Mouse (Mus musculus): ENCODE results near the gene Mtus2. TPM values are rescaled to one million over a fixed set of nuclear protein-coding genes. Genes with fewer than 3 reads are reported as not detected.
A peak's percentile ranks its signal among the peaks of the same experiment; 100 is the strongest.

Mtus2 gene
- polyA plus RNA-seq (2015; fragmentation: Nextera tagmentation; extraction: Ambion mirVana): 14.0 and 15.8 TPM in 2 replicates

- Histone ChIP-seq H3K9me3 (ENCODE audit: control insufficient read depth) (no peaks in the 10 kb centered on the region), H3K4me1 (replicated peaks; ENCODE audit: control insufficient read depth, insufficient read depth, low read length) (0 out of 2 replicates have a peak, but pooled peaks cover 3% of the 10 kb centered on the region), H3K27ac (ENCODE audit: low read depth, low read length) (no peak within 1 kb of the TSS), H3K36me3 (ENCODE audit: control insufficient read depth, insufficient read depth) (no peaks in the 10 kb centered on the region), H3K9ac (ENCODE audit: low read depth, low read length) (0 out of 2 replicates have a peak within 1 kb of the TSS, but pooled peaks have one; percentile 38), H3K27me3 (replicated peaks; ENCODE audit: control insufficient read depth, insufficient read depth, low read length) (peaks cover 28% of the 10 kb centered on the region), H3K4me2 (replicated peaks; ENCODE audit: low read depth) (peak within 1 kb of the TSS; percentile 83), H3K4me3 (ENCODE audit: low read depth, low read length) (peak within 1 kb of the TSS; percentile 50)
- WGBS: under 1% methylated on average over 52 of the region's 55 CpGs
- peak; percentile 96 for TF ChIP-seq CTCF (IDR thresholded peaks at IDR 0.05; ENCODE audit: low read depth)
- ATAC-seq: peak; percentile 65; the same call in 1 of the 2 replicates
Observed at GRCm38 (mm10) chr5:147956821-147957564, at the start of gene Mtus2. Mtus2 (plus strand) TSS chr5:147957320.

- H3K27ac ChIP-seq (ENCODE audit: low read depth, low read length): peak overlapping the region; percentile 47; the same call in 1 of the 2 replicates
- H3K9me3 ChIP-seq (ENCODE audit: control insufficient read depth): no peaks in the 10 kb centered on the region
- peak; percentile 86 for ATAC-seq
- H3K4me2 ChIP-seq (replicated peaks; ENCODE audit: low read depth): no peak overlapping the region; the same call in 1 of the 2 replicates
- no peaks in the 10 kb centered on the region for H3K27me3 ChIP-seq (replicated peaks; ENCODE audit: control insufficient read depth, insufficient read depth, low read length)
- no peak for TF ChIP-seq CTCF (IDR thresholded peaks at IDR 0.05; ENCODE audit: low read depth)
- no peaks in the 10 kb centered on the region for H3K4me1 ChIP-seq (replicated peaks; ENCODE audit: control insufficient read depth, insufficient read depth, low read length)
- WGBS: 48% methylated on average over 8 of the region's 8 CpGs
- no peaks in the 10 kb centered on the region for H3K36me3 ChIP-seq (ENCODE audit: control insufficient read depth, insufficient read depth)
- no peak overlapping the region for H3K9ac ChIP-seq (ENCODE audit: low read depth, low read length)
- H3K4me3 ChIP-seq (ENCODE audit: low read depth, low read length): no peak overlapping the region
Observed at GRCm38 (mm10) chr5:147907851-147908250, 49.3 kb upstream of the Mtus2 start.

GRCm38 (mm10) chr5:147910807-147911509 is 46.2 kb upstream of the Mtus2 start:
- no peaks in the 10 kb centered on the region for H3K9me3 ChIP-seq (ENCODE audit: control insufficient read depth)
- peak; percentile 58 for TF ChIP-seq CTCF (IDR thresholded peaks at IDR 0.05; ENCODE audit: low read depth)
- H3K27me3 ChIP-seq (replicated peaks; ENCODE audit: control insufficient read depth, insufficient read depth, low read length): no peaks in the 10 kb centered on the region
- peak overlapping the region; percentile 62; the same call in 1 of the 2 replicates for H3K27ac ChIP-seq (ENCODE audit: low read depth, low read length)
- no peak overlapping the region for H3K4me3 ChIP-seq (ENCODE audit: low read depth, low read length)
- H3K4me2 ChIP-seq (replicated peaks; ENCODE audit: low read depth): 0 out of 2 replicates have a peak overlapping the region, but pooled peaks have one; percentile 4
- 50% methylated on average over 12 of the region's 12 CpGs for WGBS
- H3K9ac ChIP-seq (ENCODE audit: low read depth, low read length): no peak overlapping the region
- ATAC-seq: peak; percentile 76
- no peaks in the 10 kb centered on the region for H3K36me3 ChIP-seq (ENCODE audit: control insufficient read depth, insufficient read depth)
- no peaks in the 10 kb centered on the region; the same call in 1 of the 2 replicates for H3K4me1 ChIP-seq (replicated peaks; ENCODE audit: control insufficient read depth, insufficient read depth, low read length)

GRCm38 (mm10) chr5:147911744-147912143 is 45.4 kb upstream of the Mtus2 start:
- 62% methylated on average over 5 of the region's 5 CpGs for WGBS
- Histone ChIP-seq H3K4me1 (replicated peaks; ENCODE audit: control insufficient read depth, insufficient read depth, low read length) (no peaks in the 10 kb centered on the region; the same call in 1 of the 2 replicates), H3K9ac (ENCODE audit: low read depth, low read length) (no peak overlapping the region), H3K4me2 (replicated peaks; ENCODE audit: low read depth) (no peak overlapping the region), H3K36me3 (ENCODE audit: control insufficient read depth, insufficient read depth) (no peaks in the 10 kb centered on the region), H3K27me3 (replicated peaks; ENCODE audit: control insufficient read depth, insufficient read depth, low read length) (no peaks in the 10 kb centered on the region), H3K4me3 (ENCODE audit: low read depth, low read length) (no peak overlapping the region), H3K9me3 (ENCODE audit: control insufficient read depth) (no peaks in the 10 kb centered on the region), H3K27ac (ENCODE audit: low read depth, low read length) (peak overlapping the region; percentile 62)
- ATAC-seq: no peak
- no peak for TF ChIP-seq CTCF (IDR thresholded peaks at IDR 0.05; ENCODE audit: low read depth)

GRCm38 (mm10) chr5:147913241-147913842 is 43.8 kb upstream of the Mtus2 start:
- Histone ChIP-seq H3K4me3 (ENCODE audit: low read depth, low read length) (no peak overlapping the region), H3K4me2 (replicated peaks; ENCODE audit: low read depth) (peak overlapping the region; percentile 21; the same call in 1 of the 2 replicates), H3K9ac (ENCODE audit: low read depth, low read length) (no peak overlapping the region), H3K4me1 (replicated peaks; ENCODE audit: control insufficient read depth, insufficient read depth, low read length) (no peaks in the 10 kb centered on the region; the same call in 1 of the 2 replicates), H3K27me3 (replicated peaks; ENCODE audit: control insufficient read depth, insufficient read depth, low read length) (no peaks in the 10 kb centered on the region), H3K9me3 (ENCODE audit: control insufficient read depth) (no peaks in the 10 kb centered on the region), H3K36me3 (ENCODE audit: control insufficient read depth, insufficient read depth) (no peaks in the 10 kb centered on the region), H3K27ac (ENCODE audit: low read depth, low read length) (no peak overlapping the region; the same call in 1 of the 2 replicates)
- ATAC-seq: peak; percentile 11; the same call in 1 of the 2 replicates
- WGBS: 31% methylated on average over 14 of the region's 14 CpGs
- TF ChIP-seq CTCF (IDR thresholded peaks at IDR 0.05; ENCODE audit: low read depth): no peak

Measured in intestine, postnatal 0 days (tissue).